Mouse (Mus musculus): ENCODE data around the gene Gm20388.

Gm20388 gene

GRCm38 (mm10) chr8:124282878-124283630 is 4372.4 kb downstream of the Gm20388 start:
- no peak for DNase-seq (ENCODE audit: low spot score in 2 of 2)

GRCm38 (mm10) chr8:124283644-124284332 is 4373.1 kb downstream of the Gm20388 start:
- no peak for DNase-seq (ENCODE audit: low spot score in 2 of 2)

GRCm38 (mm10) chr8:124284333-124284711 is 4373.7 kb downstream of the Gm20388 start:
- no peak for DNase-seq (ENCODE audit: low spot score in 2 of 2)

GRCm38 (mm10) chr8:124284984-124285576 is 4374.4 kb downstream of the Gm20388 start:
- no peak for DNase-seq (ENCODE audit: low spot score in 2 of 2)

GRCm38 (mm10) chr8:124286461-124287124 is 4376.0 kb downstream of the Gm20388 start:
- no peak for DNase-seq (ENCODE audit: low spot score in 2 of 2)

- DNase-seq (ENCODE audit: low spot score in 2 of 2) = no peak
Observed at GRCm38 (mm10) chr8:124288215-124288864, 4377.7 kb downstream of the Gm20388 start.

GRCm38 (mm10) chr8:124289481-124290050 is 4378.9 kb downstream of the Gm20388 start:
- no peak for DNase-seq (ENCODE audit: low spot score in 2 of 2)

- DNase-seq (ENCODE audit: low spot score in 2 of 2) = no peak
Observed at GRCm38 (mm10) chr8:124290911-124291691, 4380.5 kb downstream of the Gm20388 start.

GRCm38 (mm10) chr8:124291693-124292092 is 4381.1 kb downstream of the Gm20388 start:
- no peak for DNase-seq (ENCODE audit: low spot score in 2 of 2)

- no peak for DNase-seq (ENCODE audit: low spot score in 2 of 2)
Observed at GRCm38 (mm10) chr8:124292965-124293364, 4382.3 kb downstream of the Gm20388 start.

- DNase-seq (ENCODE audit: low spot score in 2 of 2) = no peak
Observed at GRCm38 (mm10) chr8:124294425-124294824, 4383.8 kb downstream of the Gm20388 start.

- no peak for DNase-seq (ENCODE audit: low spot score in 2 of 2)
Observed at GRCm38 (mm10) chr8:124294900-124295299, 4384.3 kb downstream of the Gm20388 start.

GRCm38 (mm10) chr8:124295357-124295756 is 4384.7 kb downstream of the Gm20388 start:
- no peak for DNase-seq (ENCODE audit: low spot score in 2 of 2)

GRCm38 (mm10) chr8:124301512-124301911 is 4390.9 kb downstream of the Gm20388 start:
- DNase-seq (ENCODE audit: low spot score in 2 of 2) = no peak

- no peak for DNase-seq (ENCODE audit: low spot score in 2 of 2)
Observed at GRCm38 (mm10) chr8:124301935-124302555, 4391.4 kb downstream of the Gm20388 start.

GRCm38 (mm10) chr8:124303211-124303902 is 4392.7 kb downstream of the Gm20388 start:
- no peak for DNase-seq (ENCODE audit: low spot score in 2 of 2)

GRCm38 (mm10) chr8:124304141-124304540 is 4393.5 kb downstream of the Gm20388 start:
- no peak for DNase-seq (ENCODE audit: low spot score in 2 of 2)

- DNase-seq (ENCODE audit: low spot score in 2 of 2) = no peak
Observed at GRCm38 (mm10) chr8:124306574-124306973, 4395.9 kb downstream of the Gm20388 start.

GRCm38 (mm10) chr8:124307700-124308099 is 4397.1 kb downstream of the Gm20388 start:
- no peak for DNase-seq (ENCODE audit: low spot score in 2 of 2)
